Mouse (Mus musculus) embryo, embryonic 11.5 days (tissue): ENCODE measurements around the gene Pde9a.

Experiments used
- DNase-seq: peaks from one replicate; pipeline ENCODE4 v3.0.0-alpha.2; 2012; ENCODE audit warnings: low read depth, low spot score

The Pde9a gene

GRCm38 (mm10) chr17:31386766-31387275 lies 811 bp downstream of the Pde9a start:
- no peak for DNase-seq

GRCm38 (mm10) chr17:31389432-31390050 lies 3.5 kb downstream of the Pde9a start:
- DNase-seq: no peak

GRCm38 (mm10) chr17:31391462-31391861 lies 5.5 kb downstream of the Pde9a start:
- DNase-seq: no peak

GRCm38 (mm10) chr17:31392041-31392440 lies 6.0 kb downstream of the Pde9a start:
- no peak for DNase-seq

- no peak for DNase-seq
Measured at GRCm38 (mm10) chr17:31393811-31394210, 7.8 kb downstream of the Pde9a start.

- DNase-seq: no peak
Measured at GRCm38 (mm10) chr17:31400294-31400693, 14.3 kb downstream of the Pde9a start.

GRCm38 (mm10) chr17:31401160-31401559 lies 15.2 kb downstream of the Pde9a start:
- no peak for DNase-seq

GRCm38 (mm10) chr17:31402713-31403112 lies 16.7 kb downstream of the Pde9a start:
- DNase-seq: no peak

- DNase-seq: no peak
Measured at GRCm38 (mm10) chr17:31405694-31406227, 19.8 kb downstream of the Pde9a start.

- no peak for DNase-seq
Measured at GRCm38 (mm10) chr17:31409741-31410350, 23.8 kb downstream of the Pde9a start.

- no peak for DNase-seq
Measured at GRCm38 (mm10) chr17:31415258-31415657, 29.2 kb downstream of the Pde9a start.

GRCm38 (mm10) chr17:31418804-31419597 lies 33.0 kb downstream of the Pde9a start:
- DNase-seq: no peak

- DNase-seq: no peak
Measured at GRCm38 (mm10) chr17:31419598-31419950, 33.6 kb downstream of the Pde9a start.

- no peak for DNase-seq
Measured at GRCm38 (mm10) chr17:31419995-31420394, 34.0 kb downstream of the Pde9a start.

GRCm38 (mm10) chr17:31420658-31421057 lies 34.6 kb downstream of the Pde9a start:
- no peak for DNase-seq

GRCm38 (mm10) chr17:31422381-31422780 lies 36.4 kb downstream of the Pde9a start:
- no peak for DNase-seq

GRCm38 (mm10) chr17:31423020-31423419 lies 37.0 kb downstream of the Pde9a start:
- DNase-seq: no peak

- no peak for DNase-seq
Measured at GRCm38 (mm10) chr17:31424358-31424757, 38.3 kb downstream of the Pde9a start.

GRCm38 (mm10) chr17:31424798-31425197 lies 38.8 kb downstream of the Pde9a start:
- DNase-seq: no peak

GRCm38 (mm10) chr17:31425827-31426698 lies 40.1 kb downstream of the Pde9a start:
- no peak for DNase-seq

- no peak for DNase-seq
Measured at GRCm38 (mm10) chr17:31429402-31429801, 43.4 kb downstream of the Pde9a start.
